Mouse (Mus musculus) lung, adult 2 months (tissue): Measurements from ENCODE around the gene Rasgrp2. TPM values are rescaled to one million over a fixed set of nuclear protein-coding genes. Genes with fewer than 3 reads are reported as not detected.
A peak's percentile ranks its signal among the peaks of the same experiment; 100 is the strongest.

Experiments used
- DNase-seq: peaks from one replicate; pipeline ENCODE4 v3.0.0; 2022
- H3K4me1 ChIP-seq: fragments of 200-500 bp; 2 replicates; pipeline ENCODE4 v1.6.1; 2011; ENCODE audit warnings: low read length; ENCODE audit not compliant: control insufficient read depth, insufficient read depth
- H3K4me3 ChIP-seq: fragments of 200-500 bp; replicated peaks from 2 replicates; pipeline ENCODE3; 2011; ENCODE audit warnings: low read depth, mild to moderate bottlenecking, control low read depth, low read length; ENCODE audit errors: extremely low read depth
- CTCF ChIP-seq: fragments of 200-500 bp; IDR thresholded peaks from 2 replicates; pipeline ENCODE4 v1.5.1; 2011; ENCODE audit warnings: mild to moderate bottlenecking, low read length, control low read depth; ENCODE audit not compliant: insufficient read depth
- POLR2A ChIP-seq: fragments of 200-500 bp; IDR thresholded peaks from 2 replicates; pipeline ENCODE4 v1.6.1; 2011; ENCODE audit warnings: low read depth, mild to moderate bottlenecking, control low read depth, low read length, borderline replicate concordance; ENCODE audit errors: extremely low read depth
- WGBS: fragments of 180-500 bp; shearing (Covaris S2); methylation state at CpG from one replicate; pipeline ENCODE4 v1.1.7; 2018; 5-methylcytosine and 5-hydroxymethylcytosine counted together
- polyA plus RNA-seq: library from polyadenylated mRNA; depleted of rRNA; stranded (reverse); fragments of >200 nt; gene quantifications from 2 replicates; pipeline ENCODE4 v1.2.3, GENCODE M21; 2012

The Rasgrp2 gene
- polyA plus RNA-seq, 1 experiment: 210 TPM

GRCm38 (mm10) chr19:6389803-6390202, 9.3 kb upstream of the Rasgrp2 start:
- TF ChIP-seq CTCF (no peak), POLR2A (0 out of 2 replicates have a peak, but pooled peaks have one; percentile 23)
- Histone ChIP-seq H3K4me1 (no peaks in the 10 kb centered on the region), H3K4me3 (peak overlapping the region; percentile 51)
- DNase-seq: no peak
- WGBS: 31% methylated on average over 16 of the region's 16 CpGs

DNA sequence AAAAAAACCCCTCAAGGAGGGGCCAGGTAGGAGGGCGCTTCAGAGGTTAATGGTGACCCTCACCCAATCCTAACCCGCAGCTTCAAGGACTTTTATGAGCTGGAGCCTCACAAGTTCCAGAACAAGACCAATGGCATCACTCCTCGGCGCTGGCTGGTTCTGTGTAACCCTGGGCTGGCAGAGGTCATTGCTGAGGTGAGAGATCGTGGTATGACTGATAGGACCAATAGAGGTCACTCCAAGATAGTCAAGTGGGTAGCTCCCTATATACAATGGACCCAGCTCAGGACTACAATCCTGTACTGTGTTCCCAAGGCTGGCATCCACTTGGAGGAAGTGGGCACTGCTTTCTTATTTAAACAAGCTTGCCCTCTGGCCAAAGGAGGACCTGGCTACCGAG, 8.9 kb upstream of the Rasgrp2 start:
- no peak for DNase-seq
- H3K4me3 ChIP-seq: no peak overlapping the region
- H3K4me1 ChIP-seq: no peaks in the 10 kb centered on the region
- no peak for TF ChIP-seq POLR2A
- TF ChIP-seq CTCF: no peak
- 64% methylated on average over 6 of the region's 6 CpGs for WGBS

DNA sequence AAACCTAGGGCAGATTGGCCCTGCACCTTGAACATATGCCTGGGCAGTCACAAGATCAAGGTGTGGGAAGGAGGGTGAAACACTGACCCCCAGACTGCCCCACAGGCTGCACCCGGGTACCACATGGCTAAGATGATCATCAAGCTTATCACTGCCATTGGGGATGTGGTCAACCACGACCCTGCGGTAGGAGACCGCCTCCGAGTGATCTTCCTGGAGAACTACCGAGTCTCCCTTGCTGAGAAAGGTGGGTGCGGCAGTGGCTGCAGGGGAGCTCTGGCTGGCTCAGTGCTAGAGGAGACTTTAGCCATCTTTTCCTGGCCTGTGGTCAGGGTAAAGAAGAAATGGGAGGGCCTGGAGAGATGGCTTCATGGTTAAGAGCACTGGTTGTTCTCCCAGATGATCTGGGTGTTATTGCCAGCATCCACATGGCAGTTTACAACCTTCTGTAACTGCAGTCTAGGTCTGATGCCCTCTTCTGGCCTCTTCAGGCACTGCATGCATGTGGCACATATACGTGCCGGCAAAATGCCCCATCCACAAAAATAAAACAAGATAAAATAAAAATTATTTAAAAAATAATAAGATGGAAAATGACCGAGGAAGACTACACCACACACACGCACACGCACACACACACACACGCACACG, 6.3 kb upstream of the Rasgrp2 start:
- DNase-seq: no peak
- Histone ChIP-seq H3K4me3 (no peak overlapping the region), H3K4me1 (no peaks in the 10 kb centered on the region)
- 90% methylated on average over 14 of the region's 14 CpGs for WGBS
- 0 out of 2 replicates have a peak, but pooled peaks have one; percentile 3 for TF ChIP-seq CTCF
- TF ChIP-seq POLR2A: no peak

DNA sequence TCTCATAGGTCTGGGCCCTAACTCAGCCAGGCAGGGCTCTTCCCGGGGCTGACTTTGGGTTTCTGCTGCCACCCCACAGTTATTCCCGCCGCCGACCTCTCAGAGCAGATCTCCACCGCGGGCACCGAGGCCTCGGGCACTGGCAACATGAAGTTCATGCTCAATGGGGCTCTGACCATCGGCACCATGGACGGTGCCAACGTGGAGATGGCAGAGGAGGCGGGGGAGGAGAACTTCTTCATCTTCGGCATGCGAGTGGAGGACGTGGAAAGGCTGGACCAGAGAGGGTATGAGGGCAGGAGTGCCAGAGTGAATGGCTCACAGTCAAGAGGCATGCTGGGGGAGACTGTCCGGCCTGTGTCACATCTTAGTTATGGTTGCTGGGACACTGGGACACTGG, 5.5 kb upstream of the Rasgrp2 start:
- no peak overlapping the region for H3K4me3 ChIP-seq
- no peaks in the 10 kb centered on the region for H3K4me1 ChIP-seq
- WGBS: 89% methylated on average over 16 of the region's 16 CpGs
- no peak for DNase-seq
- TF ChIP-seq CTCF: no peak
- TF ChIP-seq POLR2A: no peak

DNA sequence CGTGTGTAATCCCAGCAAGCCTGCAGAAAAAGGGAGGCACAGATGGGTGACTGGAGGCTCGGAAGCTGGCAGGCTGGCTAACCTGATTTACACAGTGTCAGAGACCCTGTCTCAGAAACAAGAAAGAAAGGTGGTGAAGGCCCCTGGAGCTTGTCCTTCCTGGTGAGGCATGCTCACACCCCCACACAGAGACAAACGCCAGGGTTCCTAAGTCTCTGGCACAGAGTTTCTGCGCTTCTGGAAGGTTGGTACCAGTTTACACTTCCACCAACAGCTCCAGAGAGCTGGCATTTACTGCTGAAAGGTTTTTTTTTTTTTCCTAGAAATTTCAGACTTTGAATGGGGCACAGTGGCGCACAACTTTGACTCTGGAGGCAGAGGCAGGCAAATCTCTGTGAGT, 2.9 kb upstream of the Rasgrp2 start:
- H3K4me3 ChIP-seq: no peak overlapping the region
- TF ChIP-seq POLR2A (no peak), CTCF (no peak)
- WGBS: 87% methylated on average over 5 of the region's 5 CpGs
- H3K4me1 ChIP-seq: peaks cover 3% of the 10 kb centered on the region; the same call in 1 of the 2 replicates
- DNase-seq: no peak

DNA sequence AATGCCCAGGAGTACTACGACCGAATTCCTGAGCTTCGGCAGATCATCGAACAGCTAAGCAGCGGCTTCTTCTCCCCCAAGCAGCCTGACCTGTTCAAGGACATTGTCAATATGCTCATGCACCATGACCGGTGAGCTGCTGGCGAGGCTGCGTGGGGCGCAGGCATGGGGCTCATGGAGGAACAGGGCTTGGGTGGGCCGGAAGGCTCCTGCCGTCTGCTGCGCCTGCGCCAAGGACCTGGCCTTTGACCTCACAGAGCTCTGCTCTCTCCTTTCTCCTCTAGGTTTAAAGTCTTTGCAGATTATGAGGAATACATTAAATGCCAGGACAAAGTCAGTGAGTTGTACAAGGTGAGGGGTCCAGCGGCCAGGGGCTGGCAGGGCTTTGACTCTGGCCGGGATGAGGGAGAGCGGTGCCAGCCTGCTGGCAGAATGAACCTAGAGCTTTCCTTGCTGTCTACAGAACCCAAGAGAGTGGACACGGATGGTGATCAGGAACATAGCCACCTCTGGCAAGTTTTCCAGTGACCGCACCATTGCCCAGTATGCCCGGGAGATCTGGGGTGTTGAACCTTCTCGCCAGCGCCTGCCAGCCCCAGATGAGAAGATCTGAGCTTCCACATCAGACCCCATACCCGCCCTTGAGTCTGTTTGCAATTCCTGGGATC, 1.4 kb upstream of the Rasgrp2 start:
- no peak for DNase-seq
- 86% methylated on average over 22 of the region's 22 CpGs for WGBS
- no peak for TF ChIP-seq CTCF
- TF ChIP-seq POLR2A: no peak
- H3K4me1 ChIP-seq: peaks cover 3% of the 10 kb centered on the region; the same call in 1 of the 2 replicates
- H3K4me3 ChIP-seq: no peak overlapping the region

DNA sequence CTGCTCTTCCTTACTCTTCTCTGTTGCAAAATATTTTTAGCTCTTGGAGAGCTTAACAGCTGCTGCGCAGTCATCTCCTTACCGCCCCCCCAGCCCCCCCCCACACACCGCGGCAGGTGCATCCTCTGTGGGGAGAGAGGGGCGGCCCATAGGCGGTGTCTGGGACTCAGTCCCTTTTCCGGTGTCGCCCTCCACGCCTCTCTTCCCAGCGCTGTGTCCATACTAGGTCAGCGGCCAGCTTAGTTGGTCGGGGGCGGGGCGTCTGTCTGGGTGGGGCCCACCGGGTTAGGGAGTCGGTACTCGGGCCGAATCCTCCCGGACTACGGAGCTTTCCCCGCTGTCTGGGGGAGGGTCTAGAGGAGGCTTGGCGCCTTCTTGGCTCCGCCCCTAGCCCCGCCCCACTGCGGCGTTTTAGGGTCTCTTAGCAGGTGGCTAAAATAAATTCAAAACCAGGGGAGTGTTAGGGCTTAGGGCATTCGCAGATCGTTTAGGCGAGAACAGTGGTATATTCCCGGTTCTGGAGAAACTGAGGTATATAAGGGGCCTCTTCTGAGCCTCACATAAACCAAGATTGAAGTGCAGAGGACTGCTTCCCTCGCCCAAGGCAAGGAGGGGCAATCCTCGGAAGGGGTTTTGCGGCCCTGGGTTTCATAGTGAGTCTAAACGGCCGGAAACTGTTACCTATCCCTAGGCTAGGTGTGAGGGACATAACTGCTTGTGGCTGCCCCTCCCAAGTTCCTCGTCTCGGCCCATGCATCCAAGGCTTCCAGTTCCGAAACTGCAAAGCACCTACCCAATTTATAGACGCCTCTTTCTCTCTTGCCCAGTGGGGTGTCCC, 474 bp upstream of the Rasgrp2 start:
- under 1% methylated on average over 39 of the region's 39 CpGs for WGBS
- peaks cover 3% of the 10 kb centered on the region; the same call in 1 of the 2 replicates for H3K4me1 ChIP-seq
- H3K4me3 ChIP-seq: peak overlapping the region; percentile 76
- peak; percentile 67 for DNase-seq
- no peak for TF ChIP-seq CTCF
- TF ChIP-seq POLR2A: peak; percentile 19; the same call in 1 of the 2 replicates

DNA sequence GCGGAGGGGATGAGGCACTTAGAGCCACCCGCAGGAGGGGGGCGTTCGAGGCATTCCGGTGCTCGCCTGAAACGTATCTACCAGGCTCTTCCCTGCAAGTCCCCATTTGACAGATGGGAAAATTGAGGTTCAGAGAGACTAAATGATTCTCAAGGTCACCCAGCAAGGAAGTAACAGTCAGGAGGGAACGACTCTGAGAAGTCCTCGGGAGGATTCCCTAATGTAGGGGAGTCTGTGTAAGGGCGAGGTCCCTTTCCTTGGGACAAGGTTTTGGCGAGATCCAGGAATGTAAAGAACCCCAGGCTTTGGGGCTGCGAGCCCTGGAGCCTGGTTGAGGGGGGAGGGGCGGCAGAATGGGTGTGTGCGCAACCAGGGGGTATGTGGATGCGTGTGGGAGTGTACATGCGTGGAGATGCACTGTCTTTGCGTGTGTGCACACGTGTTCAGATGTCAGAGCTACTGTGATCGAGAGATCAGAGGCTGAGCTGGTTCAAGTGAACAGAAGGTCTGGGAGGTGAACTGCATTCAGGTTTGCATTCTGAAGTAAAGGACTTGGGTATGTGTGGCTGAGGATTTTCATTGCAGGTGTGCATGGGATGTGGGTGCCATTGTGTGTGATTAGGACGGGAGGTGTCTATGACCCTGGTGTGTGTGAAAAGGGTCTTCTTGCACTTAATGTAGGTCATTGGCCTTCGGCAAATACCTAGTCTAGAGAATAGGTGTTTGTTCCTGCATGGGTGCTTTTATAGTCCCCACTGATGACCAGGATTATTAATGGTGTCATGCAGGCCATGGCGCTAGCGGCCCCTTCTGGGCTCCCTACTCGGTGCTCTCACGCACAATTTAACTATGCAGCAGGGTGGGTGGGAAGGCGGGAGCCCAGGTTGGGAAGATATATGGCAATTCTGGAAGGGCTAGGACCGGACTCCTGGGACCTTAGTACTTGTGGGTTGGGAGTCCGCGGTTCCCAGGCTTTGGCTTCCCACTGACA, 1.3 kb downstream of the Rasgrp2 start:
- peaks cover 3% of the 10 kb centered on the region; the same call in 1 of the 2 replicates for H3K4me1 ChIP-seq
- TF ChIP-seq CTCF (no peak), POLR2A (no peak; the same call in 1 of the 2 replicates)
- 2% methylated on average over 29 of the region's 29 CpGs for WGBS
- H3K4me3 ChIP-seq: peak overlapping the region; percentile 76
- no peak for DNase-seq
